ENCODE assay signal across 14 mouse cellular contexts in genomic region chr14:122480355-122480754, GRCm38 (mm10). TPM values are rescaled to one million over a fixed set of nuclear protein-coding genes. Genes with fewer than 3 reads are reported as not detected.
A peak's percentile ranks its signal among the peaks of the same experiment; 100 is the strongest.
DNase-seq lines count a peak whose midpoint lies in the region; ATAC-seq and TF ChIP-seq lines count a peak whose summit lies in the region.
"Had no signal": no experiment of that assay in that cellular context is flagged by ENCODE, and none has a peak within 500 bp of the region (broad histone marks: within the 10 kb centered on the region; RNA-seq: fewer than 3 reads in every experiment).

No protein-coding gene starts in this region.

- peak overlapping the region; percentile 69 for H3K9ac ChIP-seq in hindbrain, embryonic 12.5 days
- peak overlapping the region; percentile 47 for H3K9ac ChIP-seq in midbrain, embryonic 14.5 days (replicated peaks; ENCODE audit: low read length)
- H3K9ac ChIP-seq: liver, embryonic 13.5 days had no signal

- H3K4me3 ChIP-seq in cortical plate, adult 2 months (ENCODE audit: insufficient read depth, low read length) = no peak overlapping the region
- H3K4me3 ChIP-seq in hindbrain, embryonic 12.5 days = peak overlapping the region; percentile 32
- H3K4me3 ChIP-seq in midbrain, embryonic 14.5 days (replicated peaks; ENCODE audit: low read depth, low read length) = peak overlapping the region; percentile 52
- H3K4me3 ChIP-seq: liver, embryonic 13.5 days had no signal

- peak overlapping the region; percentile 52 for H3K4me2 ChIP-seq in hindbrain, embryonic 12.5 days (replicated peaks)
- H3K4me2 ChIP-seq in midbrain, embryonic 14.5 days (ENCODE audit: low read length) = peak overlapping the region; percentile 56
- H3K4me2 ChIP-seq: liver, embryonic 13.5 days had no signal

- DNase-seq in ZHBTc4 (ENCODE audit: low read depth, low spot score) = peak; percentile 43
- peak; percentile 52 for DNase-seq in midbrain, embryonic 14.5 days
- no peak for DNase-seq in ovary, postnatal 14 days (ENCODE audit: low spot score)
- no peak for DNase-seq in spleen, postnatal 4 days (ENCODE audit: low spot score in 2 of 2)
- DNase-seq in gastrocnemius, postnatal 10 days = no peak
- DNase-seq: heart, postnatal 36 days; kidney, postnatal 14 days; liver, embryonic 13.5 days; spleen, adult 18-20 months; thymus, postnatal 4 days had no signal

- no peaks in the 10 kb centered on the region for H3K4me1 ChIP-seq in cortical plate, adult 2 months (ENCODE audit: control insufficient read depth, insufficient read depth, low read length)
- peaks cover 22% of the 10 kb centered on the region for H3K4me1 ChIP-seq in hindbrain, embryonic 12.5 days
- no peaks in the 10 kb centered on the region for H3K4me1 ChIP-seq in midbrain, embryonic 14.5 days (ENCODE audit: control insufficient read depth, insufficient read depth, low read length)

- H3K9me3 ChIP-seq in hindbrain, embryonic 12.5 days (replicated peaks) = no peaks in the 10 kb centered on the region
- H3K9me3 ChIP-seq in midbrain, embryonic 14.5 days (ENCODE audit: control insufficient read depth, low read length) = no peaks in the 10 kb centered on the region
- H3K9me3 ChIP-seq: liver, embryonic 13.5 days had no signal

- no peak for TF ChIP-seq CTCF in cortical plate, adult 2 months (IDR thresholded peaks at IDR 0.05; ENCODE audit: extremely low read depth, insufficient read depth, low read length)

- H3K27me3 ChIP-seq in hindbrain, embryonic 12.5 days = peaks cover 65% of the 10 kb centered on the region
- H3K27me3 ChIP-seq in midbrain, embryonic 14.5 days (ENCODE audit: control insufficient read depth, insufficient read depth, low read length) = peaks cover 52% of the 10 kb centered on the region
- H3K27me3 ChIP-seq: CH12.LX had no signal

- no peaks in the 10 kb centered on the region for H3K36me3 ChIP-seq in hindbrain, embryonic 12.5 days
- no peaks in the 10 kb centered on the region for H3K36me3 ChIP-seq in midbrain, embryonic 14.5 days (ENCODE audit: control insufficient read depth, insufficient read depth, low read length)
- H3K36me3 ChIP-seq: liver, embryonic 13.5 days had no signal

- WGBS in hindbrain, embryonic 12.5 days = 7% methylated on average over 2 of the region's 2 CpGs
- 16% methylated on average over 2 of the region's 2 CpGs for WGBS in midbrain, embryonic 14.5 days

- H3K27ac ChIP-seq in cortical plate, adult 2 months (ENCODE audit: insufficient read depth, low read length) = peak overlapping the region; percentile 23; the same call in 1 of the 2 replicates
- H3K27ac ChIP-seq in hindbrain, embryonic 12.5 days = 0 out of 2 replicates have a peak overlapping the region, but pooled peaks have one; percentile 78
- H3K27ac ChIP-seq in midbrain, embryonic 14.5 days (replicated peaks; ENCODE audit: low read depth, low read length) = peak overlapping the region; percentile 50; the same call in 1 of the 2 replicates
- H3K27ac ChIP-seq: liver, embryonic 13.5 days had no signal

- TF ChIP-seq POLR2A in cortical plate, adult 2 months (IDR thresholded peaks at IDR 0.05; ENCODE audit: extremely low read depth, insufficient read depth, low read length) = no peak

- no peak for ATAC-seq in hindbrain, embryonic 12.5 days (ENCODE audit: low FRiP score)
- no peak for ATAC-seq in midbrain, embryonic 14.5 days (ENCODE audit: low FRiP score, low TSS enrichment)
- ATAC-seq in activated CD4-positive, CD25-positive, alpha-beta regulatory T cell, adult 4 months = no peak

RNA-seq across cellular contexts. Expression of gene Zic2, which starts 5.1 kb away (rescaled TPM):
- 11.1 and 11.9 TPM in 2 replicates for polyA plus RNA-seq in cortical plate, adult 2 months (2012; rRNA removed)
- 18.3 TPM in 2 replicates for polyA plus RNA-seq in hindbrain, embryonic 12.5 days (2016; fragmentation: Nextera tagmentation; extraction: Ambion mirVana)
- 10.3 and 10.8 TPM in 2 replicates for polyA plus RNA-seq in midbrain, embryonic 14.5 days (2014; fragmentation: Nextera tagmentation; extraction: Ambion mirVana)
- polyA plus RNA-seq in activated CD4-positive, CD25-positive, alpha-beta regulatory T cell, adult 4 months (2017; shearing (Covaris generic)) = not detected
- not detected for total RNA-seq in gastrocnemius, postnatal 10 days (2021)
- total RNA-seq: CH12.LX; heart, postnatal 36 days had no signal
- polyA plus RNA-seq: liver, embryonic 13.5 days had no signal

RNA-seq across cellular contexts. Expression of gene Gm10837, which starts 10.0 kb away (rescaled TPM):
- polyA plus RNA-seq in cortical plate, adult 2 months (2012; rRNA removed) = 0.08 TPM in 1 of 2 replicates, not detected in the other
- polyA plus RNA-seq in hindbrain, embryonic 12.5 days (2016; fragmentation: Nextera tagmentation; extraction: Ambion mirVana) = 0.55 and 0.58 TPM in 2 replicates
- polyA plus RNA-seq in midbrain, embryonic 14.5 days (2014; fragmentation: Nextera tagmentation; extraction: Ambion mirVana) = 0.38 and 0.72 TPM in 2 replicates
- polyA plus RNA-seq in activated CD4-positive, CD25-positive, alpha-beta regulatory T cell, adult 4 months (2017; shearing (Covaris generic)) = not detected
- total RNA-seq in gastrocnemius, postnatal 10 days (2021) = not detected
- total RNA-seq: CH12.LX; heart, postnatal 36 days had no signal
- polyA plus RNA-seq: liver, embryonic 13.5 days had no signal

RNA-seq across cellular contexts. Expression of gene Zic5, which starts 14.9 kb away (rescaled TPM):
- polyA plus RNA-seq in cortical plate, adult 2 months (2012; rRNA removed) = 2.8 and 3.3 TPM in 2 replicates
- polyA plus RNA-seq in hindbrain, embryonic 12.5 days (2016; fragmentation: Nextera tagmentation; extraction: Ambion mirVana) = 18.1 and 25.0 TPM in 2 replicates
- 9.9 and 14.9 TPM in 2 replicates for polyA plus RNA-seq in midbrain, embryonic 14.5 days (2014; fragmentation: Nextera tagmentation; extraction: Ambion mirVana)
- polyA plus RNA-seq in activated CD4-positive, CD25-positive, alpha-beta regulatory T cell, adult 4 months (2017; shearing (Covaris generic)) = under 1 TPM in 1 of 2 experiments, not detected in 1; 0.12 TPM
- not detected for total RNA-seq in gastrocnemius, postnatal 10 days (2021)
- total RNA-seq: heart, postnatal 36 days had no signal

RNA-seq across cellular contexts. Expression of gene Gm5089, which starts 29.4 kb away (rescaled TPM):
- 0.13 and 0.17 TPM in 2 replicates for polyA plus RNA-seq in cortical plate, adult 2 months (2012; rRNA removed)
- 2.8 and 4.0 TPM in 2 replicates for polyA plus RNA-seq in hindbrain, embryonic 12.5 days (2016; fragmentation: Nextera tagmentation; extraction: Ambion mirVana)
- 0.70 and 0.75 TPM in 2 replicates for polyA plus RNA-seq in midbrain, embryonic 14.5 days (2014; fragmentation: Nextera tagmentation; extraction: Ambion mirVana)
- polyA plus RNA-seq in activated CD4-positive, CD25-positive, alpha-beta regulatory T cell, adult 4 months (2017; shearing (Covaris generic)) = not detected
- total RNA-seq in gastrocnemius, postnatal 10 days (2021) = not detected
- total RNA-seq: CH12.LX; heart, postnatal 36 days had no signal
- polyA plus RNA-seq: liver, embryonic 13.5 days had no signal

RNA-seq across cellular contexts. Expression of gene Pcca, which starts 53.8 kb away (rescaled TPM):
- 34.9 and 39.2 TPM in 2 replicates for polyA plus RNA-seq in cortical plate, adult 2 months (2012; rRNA removed)
- polyA plus RNA-seq in hindbrain, embryonic 12.5 days (2016; fragmentation: Nextera tagmentation; extraction: Ambion mirVana) = 33.4 and 34.9 TPM in 2 replicates
- 19.1 and 29.9 TPM in 2 replicates for polyA plus RNA-seq in midbrain, embryonic 14.5 days (2014; fragmentation: Nextera tagmentation; extraction: Ambion mirVana)
- polyA plus RNA-seq in activated CD4-positive, CD25-positive, alpha-beta regulatory T cell, adult 4 months (2017; shearing (Covaris generic)) = 10 to 100 TPM; 11.5 to 19.5 TPM
- 10 to 100 TPM; 39.1 TPM for total RNA-seq in gastrocnemius, postnatal 10 days (2021)

Comparison
In these comparisons a context has a peak if more than half of its experiments do, and no peak if none do; other contexts are left out.
1. DNase-seq: peak in ZHBTc4 (single experiment) and midbrain, embryonic 14.5 days (single experiment); none in ovary, postnatal 14 days (single experiment), spleen, postnatal 4 days (0 of 2) and gastrocnemius, postnatal 10 days (single experiment).
2. H3K27ac ChIP-seq: peak in every context shown above with its lines; median percentile 78 in hindbrain, embryonic 12.5 days; 50 in midbrain, embryonic 14.5 days; 23 in cortical plate, adult 2 months.
3. RNA of gene Zic2, which starts 5.1 kb away (polyA plus RNA-seq): 18.3 TPM in hindbrain, embryonic 12.5 days, 11.1 to 11.9 TPM in cortical plate, adult 2 months and 10.3 to 10.8 TPM in midbrain, embryonic 14.5 days; not detected in activated CD4-positive, CD25-positive, alpha-beta regulatory T cell, adult 4 months; every median in the first group is over 10 times any median in the second.